Mouse (Mus musculus): ENCODE measurements around the gene Tnfrsf25. TPM values are rescaled to one million over a fixed set of nuclear protein-coding genes. Genes with fewer than 3 reads are reported as not detected.

The Tnfrsf25 gene
- total and polyA plus RNA-seq, 2 experiments from 2014 or later = 0.48 to 1.6 TPM

DNA sequence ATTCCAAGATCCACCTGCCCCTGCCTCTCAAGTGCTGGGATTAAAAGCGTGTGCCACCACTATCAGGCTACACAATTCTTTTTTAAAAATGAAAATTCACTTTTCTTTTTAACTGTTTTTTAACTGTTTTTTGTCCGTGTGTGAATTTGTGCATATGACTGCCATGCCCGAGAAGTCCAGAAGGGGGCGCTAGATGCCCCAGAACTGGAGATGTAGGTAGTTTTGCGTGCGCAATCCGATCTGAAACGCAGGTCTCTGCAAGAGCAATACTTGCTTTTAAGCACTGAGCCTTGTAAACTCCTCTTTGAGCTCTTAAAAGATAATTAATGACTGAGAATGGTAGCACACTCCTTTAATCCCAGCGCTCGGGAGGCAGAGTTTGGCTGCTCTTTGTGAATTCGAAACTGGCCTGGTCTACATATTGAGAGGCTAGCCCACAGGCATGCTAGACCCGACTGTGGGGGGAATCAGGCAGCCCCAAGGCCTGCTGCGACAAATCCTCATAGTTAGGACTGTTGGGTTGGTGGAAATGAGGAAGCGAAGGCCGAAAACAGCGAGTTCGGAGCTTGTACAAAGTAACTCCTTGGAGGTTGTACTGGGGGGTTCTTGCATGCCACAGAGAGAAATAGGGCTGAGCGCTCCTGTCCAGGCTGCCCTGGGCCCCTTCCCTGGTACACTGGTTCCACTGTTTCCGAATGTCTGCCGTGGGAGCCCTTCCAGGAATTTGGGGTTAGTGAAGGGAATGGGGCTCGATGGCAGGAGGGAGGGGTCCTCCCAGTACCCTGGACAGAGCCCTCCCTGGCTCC lies 42.2 kb downstream of the Tnfrsf25 start:
- Histone ChIP-seq H3K4me2 (ENCODE audit: low read depth, low read length) (peak overlapping the region; percentile 16), H3K4me1 (ENCODE audit: insufficient read depth, low read length) (peaks cover 5% of the 10 kb centered on the region; the same call in 1 of the 2 replicates), H3K27me3 (ENCODE audit: insufficient read depth, low read length) (peaks cover 53% of the 10 kb centered on the region), H3K27ac (no peak overlapping the region), H3K4me3 (ENCODE audit: low read length) (peak overlapping the region; percentile 14; the same call in 1 of the 2 replicates), H3K36me3 (ENCODE audit: insufficient read depth, low read length) (no peaks in the 10 kb centered on the region), H3K9me3 (ENCODE audit: low read length) (no peaks in the 10 kb centered on the region), H3K9ac (replicated peaks; ENCODE audit: low read length) (no peak overlapping the region)
- ATAC-seq (no peak), DNase-seq (ENCODE audit: low spot score) (peak; percentile 68)
- TF ChIP-seq CTCF (IDR thresholded peaks at IDR 0.05; ENCODE audit: low read depth) = peak; percentile 77
- 19% methylated on average over 21 of the region's 21 CpGs for WGBS

DNA sequence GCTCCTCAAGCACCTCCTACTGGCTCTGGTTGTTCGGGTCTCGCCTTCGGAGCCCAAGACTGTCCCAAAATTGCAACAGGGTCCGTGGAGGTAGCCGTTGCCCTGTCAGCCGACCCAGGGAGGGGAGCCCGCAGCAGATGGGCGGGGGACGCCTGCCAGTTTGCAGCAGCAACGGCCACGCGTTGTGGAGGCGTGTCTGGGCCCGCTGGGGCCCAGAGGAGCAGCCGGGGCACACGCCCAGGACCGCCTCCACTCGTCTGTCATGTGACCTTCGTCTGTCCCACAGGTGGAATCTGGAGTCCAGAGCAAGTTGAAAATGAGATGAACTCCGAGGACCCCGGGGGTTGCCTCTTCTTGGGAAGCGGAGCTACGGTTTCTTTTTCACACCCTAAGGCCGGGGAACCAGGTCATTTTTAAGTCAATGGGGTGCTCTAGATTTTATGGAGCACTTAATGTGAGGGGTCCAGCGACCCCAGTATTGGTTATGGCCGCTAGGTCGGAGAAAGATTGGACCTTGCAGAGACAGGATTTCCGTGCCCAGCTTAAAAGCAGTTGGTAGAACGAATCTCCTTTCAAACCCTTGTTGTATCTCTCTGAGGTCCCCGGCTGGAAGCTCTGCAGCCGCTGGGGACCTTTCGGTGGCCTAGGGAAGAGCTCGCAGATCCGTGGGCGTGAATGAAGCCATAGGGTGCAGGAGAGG lies 43.0 kb downstream of the Tnfrsf25 start, which contains the start of gene Hes2:
Gene Hes2, plus strand, starts transcription at position 283 of the 700 bp plus-strand sequence.
- ATAC-seq = no peak
- H3K4me3 ChIP-seq (ENCODE audit: low read length) = peak within 1 kb of the TSS; percentile 18
- no peaks in the 10 kb centered on the region for H3K9me3 ChIP-seq (ENCODE audit: low read length)
- TF ChIP-seq CTCF (IDR thresholded peaks at IDR 0.05; ENCODE audit: low read depth) = no peak
- peaks cover 46% of the 10 kb centered on the region for H3K27me3 ChIP-seq (ENCODE audit: insufficient read depth, low read length)
- no peaks in the 10 kb centered on the region for H3K36me3 ChIP-seq (ENCODE audit: insufficient read depth, low read length)
- 3% methylated on average over 35 of the region's 35 CpGs for whole genome bisulfite sequencing
- no peak within 1 kb of the TSS for H3K9ac ChIP-seq (replicated peaks; ENCODE audit: low read length)
- no peak within 1 kb of the TSS for H3K27ac ChIP-seq
- DNase-seq (ENCODE audit: low spot score) = no peak
- H3K4me1 ChIP-seq (ENCODE audit: insufficient read depth, low read length) = peaks cover 5% of the 10 kb centered on the region; the same call in 1 of the 2 replicates
- H3K4me2 ChIP-seq (ENCODE audit: low read depth, low read length) = peak within 1 kb of the TSS; percentile 16

DNA sequence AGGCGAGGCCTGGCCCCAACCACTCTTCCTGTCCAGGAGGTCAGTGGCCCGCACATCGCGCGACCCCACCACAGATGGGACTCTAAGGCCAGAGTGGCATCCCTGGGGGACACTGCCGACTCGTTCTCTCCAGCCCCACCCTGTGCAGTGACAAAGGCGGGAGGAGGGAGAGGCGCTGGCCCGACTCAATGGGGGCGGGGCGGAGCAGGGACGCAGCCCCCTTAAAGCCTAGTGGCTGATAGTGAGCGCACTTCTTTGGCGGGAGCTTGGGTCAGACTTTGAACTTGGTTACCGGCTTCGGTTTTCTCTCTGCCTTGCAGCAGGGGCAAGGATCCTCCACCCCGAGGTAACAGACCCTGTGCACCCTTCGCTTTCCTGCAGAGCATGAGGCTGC lies 43.5 kb downstream of the Tnfrsf25 start:
- peak overlapping the region; percentile 16 for H3K4me2 ChIP-seq (ENCODE audit: low read depth, low read length)
- H3K9me3 ChIP-seq (ENCODE audit: low read length) = no peaks in the 10 kb centered on the region
- peak overlapping the region; percentile 18 for H3K4me3 ChIP-seq (ENCODE audit: low read length)
- WGBS = 1% methylated on average over 19 of the region's 19 CpGs
- H3K9ac ChIP-seq (replicated peaks; ENCODE audit: low read length) = no peak overlapping the region
- peaks cover 5% of the 10 kb centered on the region; the same call in 1 of the 2 replicates for H3K4me1 ChIP-seq (ENCODE audit: insufficient read depth, low read length)
- H3K27ac ChIP-seq = no peak overlapping the region
- ATAC-seq (no peak), DNase-seq (ENCODE audit: low spot score) (no peak)
- no peaks in the 10 kb centered on the region for H3K36me3 ChIP-seq (ENCODE audit: insufficient read depth, low read length)
- no peak for TF ChIP-seq CTCF (IDR thresholded peaks at IDR 0.05; ENCODE audit: low read depth)
- peaks cover 42% of the 10 kb centered on the region for H3K27me3 ChIP-seq (ENCODE audit: insufficient read depth, low read length)

DNA sequence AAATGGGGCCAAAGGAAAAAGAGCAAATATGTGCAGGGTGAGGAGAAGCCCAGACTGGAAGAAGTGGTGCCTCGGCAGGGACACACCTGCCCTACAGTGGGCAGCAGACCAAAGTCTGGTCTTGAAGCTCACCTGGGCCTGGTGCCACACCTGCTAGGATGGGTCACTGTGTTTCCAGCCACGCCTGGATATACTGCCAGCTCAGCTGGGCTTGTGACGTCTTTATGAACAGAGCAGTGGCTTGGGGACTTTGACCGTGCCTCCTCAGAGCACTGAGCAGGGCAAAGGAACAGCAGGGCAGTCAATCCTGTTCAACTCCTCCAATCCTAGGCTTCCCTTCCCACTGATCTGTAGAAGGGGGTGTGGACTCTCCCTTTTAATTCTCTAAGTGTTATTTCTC lies 45.0 kb downstream of the Tnfrsf25 start:
- Histone ChIP-seq H3K9me3 (ENCODE audit: low read length) (no peaks in the 10 kb centered on the region), H3K4me3 (ENCODE audit: low read length) (no peak overlapping the region), H3K9ac (replicated peaks; ENCODE audit: low read length) (no peak overlapping the region), H3K27ac (no peak overlapping the region), H3K4me1 (ENCODE audit: insufficient read depth, low read length) (peaks cover 5% of the 10 kb centered on the region; the same call in 1 of the 2 replicates), H3K36me3 (ENCODE audit: insufficient read depth, low read length) (no peaks in the 10 kb centered on the region), H3K27me3 (ENCODE audit: insufficient read depth, low read length) (peaks cover 42% of the 10 kb centered on the region), H3K4me2 (ENCODE audit: low read depth, low read length) (no peak overlapping the region)
- WGBS = 39% methylated on average over 4 of the region's 4 CpGs
- no peak for ATAC-seq
- no peak for TF ChIP-seq CTCF (IDR thresholded peaks at IDR 0.05; ENCODE audit: low read depth)
- DNase-seq (ENCODE audit: low spot score) = no peak

DNA sequence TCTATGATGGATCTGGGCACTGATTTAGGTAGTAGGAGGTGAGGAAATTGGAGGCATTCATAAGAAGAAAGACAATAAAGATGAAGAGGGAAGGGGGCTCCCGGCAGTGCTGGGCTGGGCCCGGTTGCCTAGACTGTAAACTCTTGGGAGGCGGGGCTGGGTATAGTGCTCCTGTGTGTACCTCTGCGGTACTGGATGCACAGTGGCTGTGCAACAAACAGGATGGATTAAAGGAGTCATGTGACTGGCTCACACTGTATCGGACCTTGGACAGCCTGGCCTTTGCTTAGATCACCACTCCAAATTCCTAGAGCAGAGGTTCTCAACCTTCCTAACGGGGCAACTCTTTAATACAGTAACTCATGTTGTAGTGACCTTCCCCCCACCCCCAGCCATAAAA lies 45.9 kb downstream of the Tnfrsf25 start:
- H3K9ac ChIP-seq (replicated peaks; ENCODE audit: low read length) = no peak overlapping the region
- ATAC-seq (no peak), DNase-seq (ENCODE audit: low spot score) (no peak)
- peaks cover 5% of the 10 kb centered on the region; the same call in 1 of the 2 replicates for H3K4me1 ChIP-seq (ENCODE audit: insufficient read depth, low read length)
- no peak for TF ChIP-seq CTCF (IDR thresholded peaks at IDR 0.05; ENCODE audit: low read depth)
- no peak overlapping the region for H3K4me3 ChIP-seq (ENCODE audit: low read length)
- H3K9me3 ChIP-seq (ENCODE audit: low read length) = no peaks in the 10 kb centered on the region
- 77% methylated on average over 6 of the region's 6 CpGs for WGBS
- H3K4me2 ChIP-seq (ENCODE audit: low read depth, low read length) = no peak overlapping the region
- H3K27me3 ChIP-seq (ENCODE audit: insufficient read depth, low read length) = peaks cover 42% of the 10 kb centered on the region
- H3K27ac ChIP-seq = no peak overlapping the region
- no peaks in the 10 kb centered on the region for H3K36me3 ChIP-seq (ENCODE audit: insufficient read depth, low read length)

DNA sequence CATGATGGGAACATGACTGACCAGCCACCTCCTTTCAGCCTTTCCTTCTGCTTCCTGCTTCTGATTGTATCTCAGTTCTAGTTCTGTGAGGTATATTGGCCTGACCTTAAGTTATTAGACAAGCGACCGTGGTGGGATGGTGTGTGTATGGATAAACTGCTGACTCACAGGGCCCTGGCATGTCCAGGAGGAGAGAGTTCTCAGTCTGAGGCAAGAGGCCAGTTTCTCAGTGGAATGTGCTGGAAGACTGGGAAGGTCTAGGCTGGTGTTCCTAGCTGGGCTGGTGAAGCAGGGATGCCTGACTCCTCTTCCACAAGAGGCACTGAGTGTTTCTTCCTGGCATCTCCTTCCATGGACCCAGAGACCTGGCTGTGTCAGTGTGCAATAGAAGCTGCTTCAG lies 47.0 kb downstream of the Tnfrsf25 start:
- Histone ChIP-seq H3K27ac (no peak overlapping the region), H3K27me3 (ENCODE audit: insufficient read depth, low read length) (peaks cover 36% of the 10 kb centered on the region), H3K4me3 (ENCODE audit: low read length) (no peak overlapping the region), H3K9me3 (ENCODE audit: low read length) (no peaks in the 10 kb centered on the region), H3K4me2 (ENCODE audit: low read depth, low read length) (no peak overlapping the region), H3K36me3 (ENCODE audit: insufficient read depth, low read length) (no peaks in the 10 kb centered on the region), H3K4me1 (ENCODE audit: insufficient read depth, low read length) (peaks cover 5% of the 10 kb centered on the region; the same call in 1 of the 2 replicates), H3K9ac (replicated peaks; ENCODE audit: low read length) (no peak overlapping the region)
- DNase-seq (ENCODE audit: low spot score) (no peak), ATAC-seq (no peak)
- 94% methylated on average over 2 of the region's 2 CpGs for WGBS
- TF ChIP-seq CTCF (IDR thresholded peaks at IDR 0.05; ENCODE audit: low read depth) = no peak
